Mouse (Mus musculus) retina, postnatal 7 days (tissue): ENCODE results near the gene Retreg3.

Experiments
- DNase-seq: peaks from one replicate; pipeline ENCODE4 v3.0.0-alpha.2; 2012; ENCODE audit warnings: low read depth, low spot score

Retreg3 gene

DNA sequence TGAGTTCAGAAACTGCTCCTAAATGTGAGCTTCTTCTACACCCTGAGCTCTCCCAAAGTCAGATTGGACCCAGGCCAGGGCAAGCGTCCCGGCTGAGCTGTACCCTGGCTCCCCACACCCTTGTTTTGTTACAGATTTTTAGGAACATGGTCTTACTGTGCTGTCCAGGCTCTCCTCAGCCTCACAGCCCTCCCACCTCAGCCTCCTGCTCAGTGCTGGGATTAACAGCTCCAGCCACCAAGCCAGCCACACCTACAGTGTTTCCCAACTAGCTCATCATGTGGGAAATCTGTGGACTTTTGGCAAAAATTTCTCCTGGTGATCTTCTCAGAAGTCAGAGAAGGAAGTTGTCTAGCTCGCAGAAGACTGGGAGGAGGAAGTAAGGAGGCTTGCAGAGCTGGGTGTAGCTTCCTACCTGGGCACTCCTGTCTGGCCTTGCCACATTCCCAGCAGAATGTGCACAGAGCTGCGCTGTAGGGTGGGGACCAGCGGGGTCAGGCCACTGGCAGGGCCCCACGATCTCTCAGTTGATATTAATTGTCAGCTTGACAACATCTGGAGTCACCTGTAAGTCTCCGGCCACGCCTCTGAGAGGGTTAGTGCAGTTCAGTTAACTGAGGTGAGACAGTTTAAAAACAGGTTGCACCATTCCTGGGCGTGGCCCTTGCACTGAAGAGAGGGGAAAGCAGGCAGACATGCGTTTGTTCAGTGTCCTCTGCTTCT lies 66.8 kb downstream of the Retreg3 start:
- DNase-seq: no peak

DNA sequence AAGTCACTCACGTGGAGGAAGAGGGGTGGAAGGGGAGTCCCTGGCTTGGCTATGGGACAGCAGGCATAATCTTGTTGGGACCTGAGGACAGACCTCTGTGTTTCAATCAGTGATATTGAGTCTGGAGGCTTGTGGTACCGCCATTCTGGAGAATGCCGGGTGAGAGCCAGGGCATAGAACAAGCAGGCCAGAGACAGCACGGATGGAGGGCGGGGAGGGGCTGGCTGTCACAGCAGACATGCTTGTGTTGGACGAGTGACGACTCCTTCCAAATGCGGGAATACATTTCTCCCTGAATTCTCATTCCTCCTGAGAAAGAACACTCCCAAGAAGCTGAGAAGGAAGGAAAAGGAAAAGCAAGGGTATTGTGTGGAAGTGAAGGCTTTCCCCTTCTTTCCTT lies 68.1 kb downstream of the Retreg3 start:
- no peak for DNase-seq

DNA sequence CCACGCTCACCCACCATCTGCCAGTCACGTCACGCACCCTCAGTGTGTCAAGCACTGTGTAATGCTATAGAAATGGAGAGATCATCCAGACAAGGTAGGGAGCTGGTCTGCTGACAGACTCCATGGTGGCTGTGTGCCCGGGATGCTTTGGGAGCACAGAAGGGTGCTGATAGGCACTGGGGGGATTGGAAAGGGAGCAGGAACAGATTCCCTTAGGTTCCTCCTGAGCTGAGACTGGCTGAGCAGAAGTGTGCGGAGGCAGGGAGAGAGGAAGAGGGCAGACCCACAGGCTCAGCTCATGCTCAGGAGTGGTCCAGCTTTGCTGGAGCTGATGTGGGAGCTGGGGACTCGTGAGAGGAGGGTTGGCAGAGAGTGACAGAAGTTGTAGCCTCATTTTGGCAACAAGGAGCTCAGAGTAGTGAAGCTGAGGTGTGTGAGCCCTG lies 68.6 kb downstream of the Retreg3 start:
- DNase-seq: no peak

DNA sequence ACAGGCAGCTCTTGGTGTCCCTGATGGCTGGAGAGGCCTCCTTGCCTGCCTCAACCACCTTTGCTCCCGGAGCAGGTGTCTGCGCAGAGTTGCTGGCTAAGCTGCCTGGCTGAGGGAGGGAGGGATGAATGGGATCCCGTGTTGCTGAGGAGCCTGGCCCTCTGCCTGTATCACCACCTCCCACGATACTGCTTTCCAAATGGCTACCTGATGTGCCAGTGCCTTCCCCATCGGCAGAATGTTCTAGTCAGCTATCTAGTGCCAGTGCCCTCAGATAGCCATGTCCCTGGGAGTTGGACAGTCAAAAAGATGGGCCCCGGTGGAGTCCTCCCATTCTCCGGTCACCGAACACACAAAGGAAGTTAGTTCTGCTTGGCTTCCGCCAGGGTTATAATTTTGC lies 69.3 kb downstream of the Retreg3 start:
- DNase-seq: no peak

DNA sequence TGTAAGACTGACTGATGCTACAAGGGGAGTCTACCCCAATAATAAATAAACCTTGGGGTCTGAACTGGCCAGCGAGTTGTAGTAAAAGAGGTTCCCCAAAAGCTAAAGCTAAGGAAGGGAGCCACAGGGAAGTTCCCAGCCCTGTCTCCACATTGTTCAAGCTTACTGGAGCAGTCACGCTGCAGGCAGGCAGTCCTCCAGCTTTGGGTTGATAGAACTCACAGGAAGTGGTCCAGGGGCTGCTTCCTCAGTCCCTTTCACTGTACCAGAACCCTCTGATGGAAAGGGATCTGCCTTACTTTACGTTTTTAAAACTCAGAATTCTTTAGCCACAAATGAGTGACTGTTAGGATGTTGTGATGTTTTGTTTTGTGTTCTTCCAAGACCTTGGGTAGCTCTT lies 72.2 kb downstream of the Retreg3 start:
- no peak for DNase-seq

DNA sequence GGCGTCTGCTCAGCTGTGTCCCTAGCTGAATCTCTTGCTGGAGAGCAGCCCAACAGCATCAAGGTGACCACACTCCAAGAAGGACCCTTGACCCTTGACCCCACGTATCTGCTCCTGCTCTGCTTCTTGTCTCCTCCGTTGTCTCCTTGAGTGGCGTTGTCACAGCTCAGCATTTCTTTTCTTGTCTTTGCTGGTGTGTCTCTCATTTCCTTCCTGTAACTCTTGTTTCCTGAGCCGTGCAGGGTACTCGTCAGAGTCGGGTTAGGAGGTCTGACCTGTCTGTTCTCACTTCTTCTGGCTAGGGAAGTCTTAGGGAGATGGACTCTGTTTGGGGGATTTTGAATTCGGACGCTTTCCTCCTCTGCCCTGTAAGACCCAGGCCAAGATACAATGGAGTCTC lies 73.3 kb downstream of the Retreg3 start:
- no peak for DNase-seq
